Mouse (Mus musculus): ENCODE data around the gene Ell3.
"Not testable (repeated sequence)": the region's sequence is repeated elsewhere in the genome, so short reads cannot be mapped to it uniquely, and the experiment has no call there.

The Ell3 gene

GRCm38 (mm10) chr2:121444178-121444577 is at the start of gene Ell3:
Gene Ell3, minus strand, starts transcription at chr2:121444278.
- no peak for DNase-seq

- DNase-seq, result not testable (repeated sequence)
Observed at GRCm38 (mm10) chr2:121484403-121484802, 40.3 kb upstream of the Ell3 start.

GRCm38 (mm10) chr2:121483576-121483975 is 39.5 kb upstream of the Ell3 start:
- no peak for DNase-seq

DNA sequence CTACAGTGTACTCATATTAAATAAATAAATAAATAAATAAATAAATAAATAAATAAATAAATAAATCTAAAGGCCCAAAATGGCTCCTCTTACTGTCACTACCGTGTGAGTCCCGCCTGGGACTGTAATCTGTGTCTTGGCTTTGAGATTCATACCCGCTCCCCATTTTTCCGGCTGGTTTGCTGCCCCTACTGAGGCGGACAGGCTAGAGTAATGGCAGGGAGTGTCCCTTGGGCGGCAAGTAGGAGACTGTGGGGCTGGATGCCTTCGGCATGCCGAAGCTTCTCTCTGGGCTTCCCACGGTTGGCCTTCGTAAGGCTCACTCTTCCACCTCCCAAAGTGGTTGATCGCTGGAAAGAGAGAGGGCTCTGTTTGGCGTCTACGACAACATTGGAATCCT is 36.8 kb upstream of the Ell3 start:
- not testable (repeated sequence) for DNase-seq

GRCm38 (mm10) chr2:121480498-121480897 is 36.4 kb upstream of the Ell3 start:
- peak; percentile 60 for DNase-seq

GRCm38 (mm10) chr2:121477491-121478266 is 33.6 kb upstream of the Ell3 start:
- DNase-seq, result no peak

DNA sequence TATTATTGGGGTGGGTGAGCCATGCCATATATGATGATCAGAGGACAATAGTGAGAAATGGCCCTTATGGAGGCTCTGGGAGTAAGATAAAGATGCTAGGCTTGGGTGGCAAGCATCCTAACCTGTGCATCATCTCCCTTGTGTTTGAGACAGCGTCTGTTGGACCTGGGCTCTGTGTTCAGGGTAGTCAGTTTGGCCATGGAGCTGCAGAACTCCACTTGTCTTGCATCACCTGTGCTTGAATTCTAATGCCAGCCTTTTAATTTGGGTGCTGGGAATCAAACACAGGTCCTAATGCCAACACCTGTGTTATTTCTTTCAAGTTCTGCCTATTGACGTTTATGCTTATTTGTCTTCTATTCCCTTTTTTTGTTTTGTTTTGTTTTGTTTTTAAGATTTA is 31.2 kb upstream of the Ell3 start:
- DNase-seq, result not testable (repeated sequence)

- no peak for DNase-seq
Observed at GRCm38 (mm10) chr2:121474180-121474535, 30.1 kb upstream of the Ell3 start.

GRCm38 (mm10) chr2:121473301-121474179 is 29.5 kb upstream of the Ell3 start, which contains the start of gene Mfap1b:
Gene Mfap1b, minus strand, starts transcription at chr2:121474067.
- DNase-seq, result peak; percentile 78

- not testable (repeated sequence) for DNase-seq
Observed at GRCm38 (mm10) chr2:121472783-121473182, 28.7 kb upstream of the Ell3 start.

- not testable (repeated sequence) for DNase-seq
Observed at GRCm38 (mm10) chr2:121468982-121469381, 24.9 kb upstream of the Ell3 start.

- no peak for DNase-seq
Observed at GRCm38 (mm10) chr2:121460071-121460470, 16.0 kb upstream of the Ell3 start.

DNA sequence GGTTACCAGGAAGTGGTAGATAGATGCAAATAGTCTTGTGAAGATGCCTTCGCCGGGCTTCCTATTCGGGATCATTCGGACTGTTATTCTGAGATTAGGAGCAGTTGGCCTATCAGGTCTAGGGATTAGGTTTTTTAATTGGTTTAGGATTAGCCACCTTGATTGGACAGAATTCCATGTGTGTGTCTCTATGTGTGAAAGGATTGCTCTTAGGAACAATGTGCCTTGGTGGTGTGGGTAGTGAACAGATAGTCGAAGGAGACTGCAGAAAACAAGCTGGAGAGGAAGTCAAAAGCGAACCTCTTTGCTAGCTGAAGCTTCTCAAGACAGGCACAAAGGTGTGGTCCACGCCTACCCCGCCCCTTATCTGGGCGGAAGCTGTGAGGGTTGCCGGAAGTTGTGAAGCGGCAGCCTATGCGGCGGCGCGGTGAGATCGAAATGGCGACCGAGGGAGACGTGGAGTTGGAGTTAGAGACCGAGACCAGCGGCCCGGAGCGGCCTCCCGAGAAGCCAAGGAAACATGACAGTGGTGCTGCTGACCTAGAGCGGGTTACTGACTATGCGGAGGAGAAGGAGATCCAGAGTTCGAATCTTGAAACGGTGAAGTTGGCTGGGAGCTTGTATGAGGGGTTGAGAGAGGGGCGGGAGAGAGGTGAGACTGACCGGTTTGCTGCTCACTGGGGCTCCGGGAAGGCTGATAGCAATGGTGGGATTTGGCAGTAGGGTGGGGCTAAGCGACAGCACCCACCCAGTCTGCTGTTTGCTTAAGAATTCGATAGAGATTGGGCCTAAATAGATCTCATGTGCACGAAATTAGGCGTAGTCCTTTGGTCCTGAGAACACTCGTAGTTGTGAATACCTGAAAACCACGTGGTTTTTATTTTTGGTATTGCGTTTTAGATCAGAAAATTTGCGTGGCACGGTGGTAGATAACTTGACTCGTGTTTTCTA is 12.9 kb upstream of the Ell3 start, which contains the start of gene Serinc4:
TSS of gene Serinc4 (minus strand) at position 90 of the 951 bp plus-strand sequence.
- peak; percentile 90 for DNase-seq

DNA sequence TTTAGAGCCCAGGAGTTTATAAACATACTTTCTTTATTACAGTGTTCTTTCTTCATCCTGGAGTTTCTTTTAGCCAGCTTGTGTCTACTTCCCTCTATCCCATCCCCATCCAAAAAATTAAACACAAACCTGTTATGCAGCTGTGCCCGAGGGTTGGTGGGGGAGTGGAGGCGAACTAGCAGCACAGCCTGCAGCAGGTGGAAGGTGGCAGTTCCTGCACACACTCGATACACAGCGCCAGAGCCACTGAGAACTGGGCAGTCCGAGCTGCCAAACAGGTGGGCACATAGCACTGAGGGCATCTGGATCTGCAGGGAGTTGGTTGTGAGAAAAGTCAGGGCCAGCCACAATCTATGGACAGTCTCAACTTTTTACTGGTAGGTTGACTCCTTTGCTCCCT is 11.5 kb upstream of the Ell3 start:
- DNase-seq, result no peak

- DNase-seq, result no peak
Observed at GRCm38 (mm10) chr2:121453917-121454316, 9.8 kb upstream of the Ell3 start.

- DNase-seq, result no peak
Observed at GRCm38 (mm10) chr2:121452990-121453389, 8.9 kb upstream of the Ell3 start, which contains the start of gene Hypk. Gene Hypk, plus strand, starts transcription at chr2:121453290.

- no peak for DNase-seq
Observed at GRCm38 (mm10) chr2:121452361-121452760, 8.3 kb upstream of the Ell3 start.

GRCm38 (mm10) chr2:121450093-121450492 is 6.0 kb upstream of the Ell3 start:
- no peak for DNase-seq

- DNase-seq, result no peak
Observed at GRCm38 (mm10) chr2:121449545-121450011, 5.5 kb upstream of the Ell3 start.

DNA sequence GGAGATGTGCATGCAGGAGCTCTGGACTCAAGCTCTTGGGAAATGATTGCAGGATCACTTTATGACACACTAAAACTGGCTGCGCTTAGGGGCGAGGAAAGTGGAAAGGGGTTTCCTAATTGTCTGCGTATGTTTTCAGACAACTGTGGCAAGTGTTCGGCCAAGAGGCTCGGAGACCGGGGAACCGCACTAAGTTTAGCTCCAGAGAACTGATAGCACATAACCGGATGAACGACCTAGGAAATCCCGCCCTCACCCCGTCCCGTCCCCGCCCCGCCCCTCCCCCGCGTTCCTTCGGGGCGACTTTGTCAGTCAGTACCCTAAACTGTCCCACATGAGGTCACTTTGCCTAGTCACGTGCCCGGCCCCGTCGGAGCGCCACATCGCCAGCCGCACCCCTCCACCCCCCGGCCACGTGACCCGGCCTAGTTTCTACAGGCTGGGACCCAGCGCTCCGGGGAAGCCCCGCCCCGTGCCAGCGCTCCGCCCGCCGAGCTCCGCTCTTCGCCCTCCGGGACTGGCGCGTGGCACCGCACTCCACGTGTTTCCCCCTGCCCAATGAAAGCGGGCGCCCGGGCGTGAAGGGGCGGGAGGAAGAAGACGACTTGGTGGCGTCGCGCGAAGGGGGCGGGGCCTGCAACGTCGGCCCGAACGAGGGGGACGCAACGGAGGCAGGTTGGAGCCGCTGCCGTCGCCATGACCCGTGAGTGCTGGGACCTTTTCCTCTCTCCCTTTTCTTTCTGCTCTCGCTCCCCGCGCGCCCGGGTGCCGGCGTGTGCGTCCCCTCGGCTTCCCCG is 4.9 kb upstream of the Ell3 start, which contains the start of gene Serf2:
TSS of gene Serf2 (plus strand) at position 457 of the 797 bp plus-strand sequence.
- peak; percentile 99 for DNase-seq

DNA sequence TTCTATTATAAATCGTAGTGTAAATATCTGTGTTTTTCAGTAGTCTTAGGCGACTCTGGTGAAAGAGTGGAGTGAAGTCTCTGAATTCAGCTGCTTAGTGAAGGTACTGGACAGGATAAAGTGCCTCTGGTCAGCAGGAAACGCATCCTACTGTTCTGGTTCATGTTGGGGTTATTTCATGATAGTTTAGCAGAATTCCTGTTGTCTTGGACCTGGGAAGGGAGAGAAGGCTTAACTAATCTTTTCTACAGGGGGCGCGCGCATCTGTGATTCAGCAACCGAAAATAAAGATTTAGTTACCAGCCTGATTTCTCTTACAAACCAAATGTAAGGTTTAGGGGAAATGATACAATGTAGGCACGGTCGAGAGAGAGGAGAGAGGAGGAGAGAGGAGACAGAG is 4.1 kb upstream of the Ell3 start:
- peak; percentile 66 for DNase-seq

All from thymus, postnatal 4 days (tissue).